Mouse (Mus musculus) forebrain, embryonic 15.5 days (tissue): Measurements from ENCODE around the gene Dhrs7c. TPM values are rescaled to one million over a fixed set of nuclear protein-coding genes. Genes with fewer than 3 reads are reported as not detected.

Source experiments
- ATAC-seq: fragments of 200-750 bp; cut with Nextera tagmentation; replicated peaks from 2 replicates; pipeline ENCODE4 v1.8.0; 2017; ENCODE audit warnings: mild to moderate bottlenecking, moderate TSS enrichment, moderate library complexity
- H3K27ac ChIP-seq: fragments of 300-500 bp; sonication (generic); replicated peaks from 2 replicates; pipeline ENCODE4 v1.5.1; 2015; ENCODE audit warnings: mild to moderate bottlenecking, inconsistent platforms
- H3K27me3 ChIP-seq: fragments of 300-500 bp; sonication (generic); 2 replicates; pipeline ENCODE4 v1.6.1; 2015; ENCODE audit warnings: inconsistent platforms
- H3K36me3 ChIP-seq: fragments of 300-500 bp; sonication (generic); 2 replicates; pipeline ENCODE4 v1.6.1; 2015; ENCODE audit warnings: mild to moderate bottlenecking, inconsistent platforms
- H3K4me1 ChIP-seq: fragments of 300-500 bp; sonication (generic); 2 replicates; pipeline ENCODE4 v1.6.1; 2015; ENCODE audit warnings: inconsistent platforms
- H3K4me2 ChIP-seq: fragments of 300-500 bp; sonication (generic); replicated peaks from 2 replicates; pipeline ENCODE4 v1.6.1; 2015; ENCODE audit warnings: mild to moderate bottlenecking, inconsistent platforms
- H3K4me3 ChIP-seq: fragments of 300-500 bp; sonication (generic); 2 replicates; pipeline ENCODE4 v1.5.1; 2015; ENCODE audit warnings: mild to moderate bottlenecking, inconsistent platforms
- H3K9ac ChIP-seq: fragments of 300-500 bp; sonication (generic); replicated peaks from 2 replicates; pipeline ENCODE4 v1.6.1; 2015; ENCODE audit warnings: mild to moderate bottlenecking, inconsistent platforms
- H3K9me3 ChIP-seq: fragments of 300-500 bp; sonication (generic); 2 replicates; pipeline ENCODE4 v1.6.1; 2016; ENCODE audit warnings: inconsistent platforms
- WGBS: fragments of 180-500 bp; shearing (Covaris S2); methylation state at CpG from one replicate; pipeline ENCODE4 v1.1.7; 2015; ENCODE audit warnings: mixed read lengths; 5-methylcytosine and 5-hydroxymethylcytosine counted together
- polyA plus RNA-seq: library from polyadenylated mRNA; unstranded; fragments of >200 nt; fragmentation: Nextera tagmentation; extraction: Ambion mirVana; gene quantifications from 2 replicates; pipeline ENCODE4 v1.2.1, GENCODE M21; 2015

Dhrs7c gene
- polyA plus RNA-seq, 1 experiment from 2014 or later, result not detected

GRCm38 (mm10) chr11:67853996-67854395 is 56.0 kb downstream of the Dhrs7c start:
- ATAC-seq, result no peak
- H3K27ac ChIP-seq, result no peak overlapping the region

GRCm38 (mm10) chr11:67855035-67855434 is 57.0 kb downstream of the Dhrs7c start:
- H3K27me3 ChIP-seq, result no peaks in the 10 kb centered on the region
- ATAC-seq, result no peak
- no peaks in the 10 kb centered on the region for H3K36me3 ChIP-seq
- 45% methylated on average over 2 of the region's 2 CpGs for WGBS
- no peak overlapping the region for H3K4me3 ChIP-seq
- H3K4me1 ChIP-seq, result no peaks in the 10 kb centered on the region
- H3K9ac ChIP-seq, result no peak overlapping the region
- H3K27ac ChIP-seq, result no peak overlapping the region
- H3K4me2 ChIP-seq, result no peak overlapping the region
- H3K9me3 ChIP-seq, result no peaks in the 10 kb centered on the region

More at GRCm38 (mm10) chr11:67853996-67854395, 56.0 kb downstream of the Dhrs7c start:
- H3K27me3 ChIP-seq, result no peaks in the 10 kb centered on the region
- WGBS, result 70% methylated on average over 6 of the region's 6 CpGs
- no peaks in the 10 kb centered on the region for H3K9me3 ChIP-seq
- no peak overlapping the region for H3K4me3 ChIP-seq
- H3K9ac ChIP-seq, result no peak overlapping the region
- H3K36me3 ChIP-seq, result no peaks in the 10 kb centered on the region
- H3K4me1 ChIP-seq, result no peaks in the 10 kb centered on the region
- H3K4me2 ChIP-seq, result no peak overlapping the region

- 88% methylated on average over 9 of the region's 9 CpGs for WGBS
- no peak overlapping the region for H3K9ac ChIP-seq
- H3K36me3 ChIP-seq, result no peaks in the 10 kb centered on the region
- H3K27ac ChIP-seq, result no peak overlapping the region
- H3K9me3 ChIP-seq, result no peaks in the 10 kb centered on the region
- no peak for ATAC-seq
- H3K4me2 ChIP-seq, result no peak overlapping the region
- H3K27me3 ChIP-seq, result no peaks in the 10 kb centered on the region
- no peak overlapping the region for H3K4me3 ChIP-seq
- H3K4me1 ChIP-seq, result no peaks in the 10 kb centered on the region
Measured at GRCm38 (mm10) chr11:67858518-67858917, 60.5 kb downstream of the Dhrs7c start.

GRCm38 (mm10) chr11:67860743-67861398 is 62.9 kb downstream of the Dhrs7c start:
- WGBS, result 54% methylated on average over 7 of the region's 7 CpGs
- no peak overlapping the region for H3K4me2 ChIP-seq
- no peak overlapping the region for H3K9ac ChIP-seq
- no peaks in the 10 kb centered on the region for H3K27me3 ChIP-seq
- no peak for ATAC-seq
- H3K9me3 ChIP-seq, result no peaks in the 10 kb centered on the region
- H3K4me3 ChIP-seq, result no peak overlapping the region
- no peak overlapping the region for H3K27ac ChIP-seq
- H3K4me1 ChIP-seq, result no peaks in the 10 kb centered on the region
- H3K36me3 ChIP-seq, result no peaks in the 10 kb centered on the region

GRCm38 (mm10) chr11:67861399-67861838 is 63.4 kb downstream of the Dhrs7c start:
- ATAC-seq, result no peak
- Histone ChIP-seq H3K27ac (no peak overlapping the region), H3K4me3 (no peak overlapping the region), H3K4me2 (no peak overlapping the region), H3K4me1 (no peaks in the 10 kb centered on the region), H3K36me3 (no peaks in the 10 kb centered on the region), H3K9ac (no peak overlapping the region), H3K27me3 (no peaks in the 10 kb centered on the region), H3K9me3 (no peaks in the 10 kb centered on the region)
- WGBS, result 13% methylated on average over 7 of the region's 7 CpGs

- Histone ChIP-seq H3K4me3 (no peak overlapping the region), H3K36me3 (no peaks in the 10 kb centered on the region), H3K4me1 (no peaks in the 10 kb centered on the region), H3K27ac (no peak overlapping the region), H3K4me2 (no peak overlapping the region), H3K27me3 (no peaks in the 10 kb centered on the region), H3K9me3 (no peaks in the 10 kb centered on the region), H3K9ac (no peak overlapping the region)
- ATAC-seq, result no peak
- 86% methylated on average over 5 of the region's 5 CpGs for WGBS
Measured at GRCm38 (mm10) chr11:67865100-67865499, 67.1 kb downstream of the Dhrs7c start.

Other genes with a start within 250 kb of the Dhrs7c start
- not detected in 2 replicates for gene Rcvrn, start 102.9 kb upstream of the Dhrs7c start, polyA plus RNA-seq
- 0.10 and 0.20 TPM in 2 replicates for gene Glp2r, start 27.0 kb upstream of the Dhrs7c start, polyA plus RNA-seq
- not detected in 2 replicates for gene Gsg1l2, start 23.6 kb upstream of the Dhrs7c start, polyA plus RNA-seq
- gene Usp43, start 124.0 kb downstream of the Dhrs7c start, polyA plus RNA-seq, result 1.8 and 2.3 TPM in 2 replicates
- gene Cfap52, start 167.5 kb downstream of the Dhrs7c start, polyA plus RNA-seq, result 2.6 and 4.1 TPM in 2 replicates
- gene Stx8, start 168.0 kb downstream of the Dhrs7c start, polyA plus RNA-seq, result 67.6 and 68.6 TPM in 2 replicates